Mouse (Mus musculus) forebrain, embryonic 15.5 days (tissue): Measurements from ENCODE around the gene Fkbp14. TPM values are rescaled to one million over a fixed set of nuclear protein-coding genes. Genes with fewer than 3 reads are reported as not detected.
A peak's percentile ranks its signal among the peaks of the same experiment; 100 is the strongest.

Experiments
- ATAC-seq: fragments of 200-750 bp; cut with Nextera tagmentation; replicated peaks from 2 replicates; pipeline ENCODE4 v1.8.0; 2017; ENCODE audit warnings: mild to moderate bottlenecking, moderate TSS enrichment, moderate library complexity
- H3K27ac ChIP-seq: fragments of 300-500 bp; sonication (generic); replicated peaks from 2 replicates; pipeline ENCODE4 v1.5.1; 2015; ENCODE audit warnings: mild to moderate bottlenecking, inconsistent platforms
- H3K27me3 ChIP-seq: fragments of 300-500 bp; sonication (generic); 2 replicates; pipeline ENCODE4 v1.6.1; 2015; ENCODE audit warnings: inconsistent platforms
- H3K36me3 ChIP-seq: fragments of 300-500 bp; sonication (generic); 2 replicates; pipeline ENCODE4 v1.6.1; 2015; ENCODE audit warnings: mild to moderate bottlenecking, inconsistent platforms
- H3K4me1 ChIP-seq: fragments of 300-500 bp; sonication (generic); 2 replicates; pipeline ENCODE4 v1.6.1; 2015; ENCODE audit warnings: inconsistent platforms
- H3K4me2 ChIP-seq: fragments of 300-500 bp; sonication (generic); replicated peaks from 2 replicates; pipeline ENCODE4 v1.6.1; 2015; ENCODE audit warnings: mild to moderate bottlenecking, inconsistent platforms
- H3K4me3 ChIP-seq: fragments of 300-500 bp; sonication (generic); 2 replicates; pipeline ENCODE4 v1.5.1; 2015; ENCODE audit warnings: mild to moderate bottlenecking, inconsistent platforms
- H3K9ac ChIP-seq: fragments of 300-500 bp; sonication (generic); replicated peaks from 2 replicates; pipeline ENCODE4 v1.6.1; 2015; ENCODE audit warnings: mild to moderate bottlenecking, inconsistent platforms
- H3K9me3 ChIP-seq: fragments of 300-500 bp; sonication (generic); 2 replicates; pipeline ENCODE4 v1.6.1; 2016; ENCODE audit warnings: inconsistent platforms
- WGBS: fragments of 180-500 bp; shearing (Covaris S2); methylation state at CpG from one replicate; pipeline ENCODE4 v1.1.7; 2015; ENCODE audit warnings: mixed read lengths; 5-methylcytosine and 5-hydroxymethylcytosine counted together
- polyA plus RNA-seq: library from polyadenylated mRNA; unstranded; fragments of >200 nt; fragmentation: Nextera tagmentation; extraction: Ambion mirVana; gene quantifications from 2 replicates; pipeline ENCODE4 v1.2.1, GENCODE M21; 2015

The Fkbp14 gene
- polyA plus RNA-seq, 1 experiment from 2014 or later, result 7.4 TPM

DNA sequence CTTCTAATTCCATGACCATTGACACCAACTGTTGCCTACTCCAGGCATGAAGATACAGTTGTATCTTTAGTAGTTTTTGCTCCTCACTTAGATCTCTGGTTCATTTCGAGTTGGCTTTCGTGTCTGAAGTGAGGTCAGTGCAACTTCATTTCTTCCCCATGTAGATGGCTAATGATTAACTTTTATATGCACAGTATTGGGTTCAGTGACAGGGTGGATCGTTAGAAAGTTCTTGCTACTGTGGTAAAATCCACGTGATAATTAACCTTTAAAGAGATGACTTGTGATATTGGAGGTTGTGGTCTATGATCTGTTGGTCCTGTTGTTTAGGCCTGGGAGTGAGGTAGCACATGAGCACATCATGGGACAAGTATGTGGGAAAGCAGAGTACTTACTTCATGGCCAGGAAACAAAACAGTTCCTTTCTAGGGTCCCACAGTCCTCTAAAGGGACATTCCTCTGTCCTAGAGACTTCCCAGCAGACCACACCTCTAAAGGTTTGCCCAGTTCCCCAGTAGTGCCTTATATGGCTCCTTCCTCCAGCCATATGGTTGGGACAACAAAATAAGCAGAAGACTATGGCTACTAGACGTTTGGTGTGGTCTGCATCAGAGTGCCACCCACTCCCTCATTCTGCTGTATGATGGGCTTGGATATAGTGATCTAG is 3.7 kb upstream of the Fkbp14 start:
- H3K27me3 ChIP-seq, result no peaks in the 10 kb centered on the region
- no peak overlapping the region for H3K4me2 ChIP-seq
- WGBS, result 87% methylated on average over 5 of the region's 5 CpGs
- H3K36me3 ChIP-seq, result no peaks in the 10 kb centered on the region
- peaks cover 17% of the 10 kb centered on the region for H3K4me1 ChIP-seq
- no peaks in the 10 kb centered on the region for H3K9me3 ChIP-seq
- no peak overlapping the region for H3K27ac ChIP-seq
- no peak overlapping the region for H3K9ac ChIP-seq
- no peak for ATAC-seq
- no peak overlapping the region for H3K4me3 ChIP-seq

DNA sequence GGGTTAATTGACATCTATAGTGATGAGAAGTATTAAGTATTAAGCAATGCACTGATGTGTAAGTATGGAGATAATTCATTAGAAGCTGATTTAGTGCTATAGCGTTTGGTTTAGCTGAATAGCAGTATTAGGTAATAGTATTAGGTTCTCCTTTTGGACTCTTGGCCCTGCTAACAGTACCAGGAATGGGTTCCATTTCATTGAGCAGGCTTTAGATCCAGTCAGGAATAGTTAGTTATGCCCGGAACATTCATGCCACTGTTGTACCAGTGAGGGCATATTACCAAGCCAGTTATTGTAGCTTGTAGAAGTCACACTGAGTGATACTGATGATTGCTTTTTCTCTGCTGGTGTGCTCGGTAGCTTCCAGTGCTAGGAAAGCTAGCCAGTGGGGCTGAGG is 603 bp upstream of the Fkbp14 start:
- H3K9me3 ChIP-seq, result no peaks in the 10 kb centered on the region
- H3K4me3 ChIP-seq, result no peak overlapping the region
- 89% methylated on average over 3 of the region's 3 CpGs for WGBS
- no peaks in the 10 kb centered on the region for H3K27me3 ChIP-seq
- no peak overlapping the region for H3K9ac ChIP-seq
- no peak overlapping the region for H3K27ac ChIP-seq
- no peaks in the 10 kb centered on the region for H3K36me3 ChIP-seq
- ATAC-seq, result no peak
- H3K4me2 ChIP-seq, result no peak overlapping the region
- H3K4me1 ChIP-seq, result peaks cover 35% of the 10 kb centered on the region

DNA sequence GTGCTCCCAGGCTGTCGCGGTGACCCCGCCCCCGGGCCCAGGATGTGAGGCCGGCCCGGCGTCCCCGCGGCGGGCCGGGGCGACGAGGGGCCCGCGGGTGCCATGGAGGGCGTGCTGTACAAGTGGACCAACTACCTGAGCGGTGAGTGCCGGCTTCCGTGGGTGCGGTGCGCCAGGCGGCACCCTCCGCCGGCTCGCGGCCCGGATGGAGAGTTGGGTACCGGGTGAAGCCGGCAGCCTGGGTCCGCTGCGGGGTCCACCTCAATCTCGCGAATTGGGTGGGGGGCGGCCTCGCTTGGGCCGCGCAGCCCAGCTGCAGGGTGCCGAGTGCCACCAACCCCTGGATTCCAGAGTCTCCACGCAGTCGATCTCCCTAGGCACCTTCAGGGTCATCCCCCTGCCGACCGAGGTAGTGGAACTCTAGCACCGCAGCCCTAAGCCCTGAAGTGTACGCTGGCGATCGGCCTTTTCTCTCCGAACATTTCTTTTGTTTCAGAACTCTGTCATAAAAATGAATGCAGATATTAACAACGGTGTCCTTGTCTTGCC is 1.7 kb downstream of the Fkbp14 start:
- peak overlapping the region; percentile 68 for H3K4me2 ChIP-seq
- H3K9me3 ChIP-seq, result no peaks in the 10 kb centered on the region
- no peak; the same call in 1 of the 2 replicates for ATAC-seq
- H3K4me1 ChIP-seq, result peaks cover 48% of the 10 kb centered on the region
- H3K27me3 ChIP-seq, result no peaks in the 10 kb centered on the region
- H3K36me3 ChIP-seq, result no peaks in the 10 kb centered on the region
- WGBS, result under 1% methylated on average over 47 of the region's 48 CpGs
- H3K27ac ChIP-seq, result peak overlapping the region; percentile 69
- H3K4me3 ChIP-seq, result peak overlapping the region; percentile 93
- H3K9ac ChIP-seq, result peak overlapping the region; percentile 83

DNA sequence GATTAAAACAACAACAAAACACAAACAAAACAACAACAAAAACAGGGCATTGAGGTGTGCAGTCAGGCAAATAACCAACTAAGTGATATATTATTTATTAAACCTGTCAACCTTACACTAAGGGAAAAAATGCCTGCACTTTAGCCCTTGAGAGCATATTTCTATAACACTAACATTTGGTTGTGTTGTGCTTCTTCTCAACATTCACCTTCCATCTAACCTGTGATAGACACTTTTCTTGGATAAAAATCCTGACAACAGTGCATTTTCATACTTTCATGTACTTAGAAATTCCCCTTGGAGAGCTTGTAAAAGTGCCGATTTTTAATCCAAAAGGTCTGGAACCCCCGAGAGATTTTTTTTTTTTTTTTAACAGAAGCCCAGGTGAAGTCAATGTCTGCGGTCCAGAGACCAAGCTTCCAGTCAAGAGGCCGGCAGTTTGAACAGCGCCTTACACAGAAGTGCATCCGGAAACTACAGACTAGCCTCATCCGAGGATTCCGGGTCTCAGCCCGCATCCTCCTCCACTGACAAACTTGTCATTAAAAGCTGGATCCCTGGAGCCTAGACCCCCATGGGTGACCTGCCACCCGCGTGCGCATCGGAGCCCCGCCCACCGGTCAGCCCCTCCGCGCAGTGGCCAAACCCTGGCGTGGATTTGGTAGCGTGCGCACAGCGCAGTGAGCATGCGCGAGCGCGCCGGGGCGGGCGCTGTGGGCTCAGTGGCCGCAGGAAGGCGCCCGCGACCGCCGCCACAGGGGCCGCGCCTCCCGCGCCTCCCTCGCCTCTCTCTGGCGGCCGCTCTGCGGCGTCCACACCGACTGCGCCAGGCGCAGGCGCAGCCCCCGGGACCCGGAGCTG is 2.4 kb downstream of the Fkbp14 start, which contains the start of gene Plekha8:
Gene Plekha8, plus strand, starts transcription at position 643 of the 861 bp plus-strand sequence.
- H3K9ac ChIP-seq, result peak within 1 kb of the TSS; percentile 83
- peaks cover 48% of the 10 kb centered on the region for H3K4me1 ChIP-seq
- H3K27me3 ChIP-seq, result no peaks in the 10 kb centered on the region
- no peaks in the 10 kb centered on the region for H3K36me3 ChIP-seq
- peak within 1 kb of the TSS; percentile 69 for H3K27ac ChIP-seq
- WGBS, result under 1% methylated on average over 39 of the region's 49 CpGs
- peak within 1 kb of the TSS; percentile 68 for H3K4me2 ChIP-seq
- peak; percentile 93 for ATAC-seq
- peak within 1 kb of the TSS; percentile 93 for H3K4me3 ChIP-seq
- H3K9me3 ChIP-seq, result no peaks in the 10 kb centered on the region

DNA sequence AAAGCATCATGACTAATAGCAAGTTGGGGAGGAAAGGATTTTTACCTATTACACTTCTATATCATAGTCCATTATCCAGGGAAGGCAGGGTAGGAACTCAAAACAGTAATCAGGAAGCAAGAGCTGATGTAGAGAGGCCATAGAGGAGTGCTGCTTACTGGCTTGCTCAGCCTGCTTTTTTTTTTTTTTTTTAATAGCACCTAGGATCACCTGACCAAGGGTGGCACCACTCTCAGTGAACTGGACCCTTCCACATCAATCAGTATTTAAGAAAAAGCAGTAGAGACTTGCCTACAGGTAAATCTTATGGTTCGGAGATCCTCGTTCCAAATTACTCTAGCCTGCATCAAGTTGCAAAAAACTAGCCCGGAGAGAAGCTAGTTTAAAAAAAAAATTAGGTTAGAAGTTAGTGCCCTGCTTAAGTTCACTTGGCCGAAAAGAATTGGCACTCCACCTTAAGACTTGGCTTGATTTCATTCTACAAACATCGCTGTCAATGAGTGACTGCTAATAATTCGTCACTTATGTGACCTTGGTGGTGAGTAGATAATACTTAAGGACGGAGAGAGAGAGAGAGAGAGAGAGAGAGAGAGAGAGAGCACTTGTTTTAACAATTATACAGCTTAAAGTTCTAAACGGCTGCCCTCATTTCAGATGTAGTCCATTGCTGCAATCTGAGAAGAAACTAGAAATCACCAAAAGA is 3.2 kb downstream of the Fkbp14 start:
- Histone ChIP-seq H3K9ac (peak overlapping the region; percentile 58; the same call in 1 of the 2 replicates), H3K4me3 (peak overlapping the region; percentile 93), H3K36me3 (no peaks in the 10 kb centered on the region), H3K27ac (peak overlapping the region; percentile 68), H3K9me3 (no peaks in the 10 kb centered on the region), H3K4me1 (peaks cover 48% of the 10 kb centered on the region), H3K4me2 (peak overlapping the region; percentile 54), H3K27me3 (no peaks in the 10 kb centered on the region)
- ATAC-seq, result no peak
- 56% methylated on average over 8 of the region's 8 CpGs for WGBS

DNA sequence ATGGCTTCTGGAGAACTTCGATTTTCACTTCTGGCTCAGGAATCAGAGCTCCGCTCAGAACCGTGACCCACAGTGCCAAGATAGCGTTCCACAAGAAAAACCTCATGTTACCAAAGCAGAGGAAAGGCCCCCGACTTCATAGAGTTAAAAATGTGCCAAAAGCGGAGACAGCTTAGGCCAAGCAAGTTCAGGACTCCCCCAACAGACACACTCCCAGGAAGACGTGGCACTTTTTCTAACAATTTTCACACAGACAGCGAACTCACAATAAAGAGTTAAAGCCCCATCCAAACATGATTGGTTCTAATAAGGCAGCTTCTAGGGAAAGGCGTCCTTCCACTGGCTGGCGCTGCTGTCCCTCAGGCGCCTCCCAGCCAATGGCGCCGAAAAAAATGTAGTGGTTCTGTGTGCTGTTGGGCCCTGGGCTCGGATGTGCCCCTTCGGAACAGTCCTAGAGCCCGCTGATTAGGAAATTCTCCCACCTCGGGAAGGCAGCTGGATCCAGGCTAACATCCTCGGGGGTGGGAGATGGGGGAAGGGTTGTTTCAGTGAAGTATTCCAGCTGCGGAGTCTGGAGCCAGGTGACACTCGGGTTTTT is 4.1 kb downstream of the Fkbp14 start:
- Histone ChIP-seq H3K27me3 (no peaks in the 10 kb centered on the region), H3K27ac (peak overlapping the region; percentile 68), H3K4me1 (peaks cover 48% of the 10 kb centered on the region), H3K4me2 (peak overlapping the region; percentile 54), H3K9me3 (no peaks in the 10 kb centered on the region), H3K36me3 (no peaks in the 10 kb centered on the region), H3K4me3 (peak overlapping the region; percentile 55), H3K9ac (peak overlapping the region; percentile 58)
- peak; percentile 93 for ATAC-seq
- under 1% methylated on average over 20 of the region's 20 CpGs for WGBS

DNA sequence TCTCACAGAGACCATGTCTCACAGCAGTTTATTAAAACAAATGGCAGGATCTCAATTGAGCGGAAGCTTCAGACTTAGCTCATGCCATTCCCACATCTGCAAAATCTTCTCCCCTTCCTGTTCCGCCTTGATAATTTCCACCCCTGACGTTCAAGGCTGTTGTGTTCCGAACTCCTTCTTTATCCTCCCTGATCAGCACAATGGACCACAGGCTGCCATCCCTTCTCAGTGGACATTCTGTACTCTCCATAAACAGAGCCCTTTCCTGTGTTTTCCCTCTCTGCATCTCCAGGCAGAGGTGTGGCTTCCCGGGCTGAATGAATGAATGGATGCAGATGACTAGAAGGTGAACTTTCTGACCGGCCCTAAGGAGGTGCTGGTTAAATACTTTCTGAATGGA is 5.3 kb downstream of the Fkbp14 start:
- Histone ChIP-seq H3K4me1 (peaks cover 40% of the 10 kb centered on the region), H3K4me2 (peak overlapping the region; percentile 14; the same call in 1 of the 2 replicates), H3K36me3 (no peaks in the 10 kb centered on the region), H3K4me3 (peak overlapping the region; percentile 2; the same call in 1 of the 2 replicates), H3K9me3 (no peaks in the 10 kb centered on the region), H3K9ac (no peak overlapping the region), H3K27ac (no peak overlapping the region), H3K27me3 (no peaks in the 10 kb centered on the region)
- 32% methylated on average over 6 of the region's 6 CpGs for WGBS
- ATAC-seq, result no peak

DNA sequence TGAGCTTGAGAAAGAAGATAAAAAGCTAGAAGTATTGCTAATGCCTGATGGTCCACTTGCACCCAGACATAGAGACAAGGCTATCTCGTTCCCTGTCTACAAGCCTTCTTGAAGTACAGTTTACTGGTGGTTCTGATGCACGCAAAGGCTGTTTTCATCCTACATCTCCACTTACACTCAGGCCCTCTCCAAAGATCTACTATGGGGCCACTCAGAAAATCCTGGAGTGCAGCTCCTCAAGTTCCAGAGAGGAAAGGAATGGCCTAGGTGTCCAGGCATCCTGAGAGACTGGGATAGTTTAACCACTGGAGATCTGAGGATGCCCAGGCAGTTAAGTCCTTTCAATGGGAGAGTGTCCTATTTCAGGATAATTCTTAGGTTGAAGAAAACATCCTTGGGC is 6.4 kb downstream of the Fkbp14 start:
- Histone ChIP-seq H3K4me1 (peaks cover 29% of the 10 kb centered on the region), H3K4me3 (no peak overlapping the region), H3K36me3 (no peaks in the 10 kb centered on the region), H3K27ac (no peak overlapping the region), H3K27me3 (no peaks in the 10 kb centered on the region), H3K4me2 (no peak overlapping the region), H3K9me3 (no peaks in the 10 kb centered on the region), H3K9ac (no peak overlapping the region)
- 95% methylated on average over 2 of the region's 2 CpGs for WGBS
- ATAC-seq, result no peak

DNA sequence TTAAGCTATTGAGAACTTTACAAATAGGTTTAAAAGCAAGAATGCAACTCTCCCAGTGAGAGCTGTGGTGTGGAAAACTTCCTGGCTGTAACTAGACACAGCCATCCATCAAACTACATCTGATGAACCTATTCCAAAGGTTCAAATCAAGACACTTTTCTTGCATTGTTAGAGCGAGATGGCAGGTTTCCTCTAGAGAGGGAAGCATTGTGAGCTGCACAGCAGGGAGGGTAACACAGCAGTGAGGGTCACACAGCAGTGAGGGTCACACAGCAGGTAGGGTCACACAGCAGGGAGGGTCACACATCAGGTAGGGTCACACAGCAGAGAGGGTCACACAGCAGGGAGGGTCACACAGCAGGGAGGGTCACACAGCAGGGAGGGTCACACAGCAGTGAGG is 8.9 kb downstream of the Fkbp14 start:
- WGBS, result 36% methylated on average over 1 of the region's 1 CpGs
- no peak overlapping the region for H3K4me3 ChIP-seq
- H3K36me3 ChIP-seq, result no peaks in the 10 kb centered on the region
- H3K27ac ChIP-seq, result no peak overlapping the region
- no peaks in the 10 kb centered on the region for H3K27me3 ChIP-seq
- peaks cover 13% of the 10 kb centered on the region for H3K4me1 ChIP-seq
- no peak for ATAC-seq
- H3K9me3 ChIP-seq, result no peaks in the 10 kb centered on the region
- H3K9ac ChIP-seq, result no peak overlapping the region
- no peak overlapping the region for H3K4me2 ChIP-seq

DNA sequence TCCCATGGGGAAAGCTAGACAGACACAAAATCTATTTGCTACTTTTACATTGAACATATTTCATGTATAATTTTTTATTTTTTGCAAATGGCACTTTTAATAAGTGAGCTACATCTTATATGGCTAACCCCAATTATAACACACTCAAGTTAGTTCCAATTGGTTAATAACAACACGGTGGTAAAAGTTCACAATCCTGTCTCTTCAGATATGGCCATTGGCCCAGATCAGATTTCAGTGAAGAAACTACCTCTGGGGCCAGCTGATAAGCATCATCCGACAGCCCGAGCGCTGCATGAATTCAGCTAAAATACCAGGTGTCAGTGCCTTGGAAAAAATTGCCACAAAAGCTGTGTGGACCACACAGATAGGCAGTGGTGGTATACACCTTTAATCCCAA is 9.4 kb downstream of the Fkbp14 start:
- Histone ChIP-seq H3K9me3 (no peaks in the 10 kb centered on the region), H3K4me2 (no peak overlapping the region), H3K9ac (no peak overlapping the region), H3K27ac (no peak overlapping the region), H3K27me3 (no peaks in the 10 kb centered on the region), H3K4me1 (peaks cover 13% of the 10 kb centered on the region), H3K36me3 (no peaks in the 10 kb centered on the region), H3K4me3 (no peak overlapping the region)
- no peak for ATAC-seq
- 83% methylated on average over 4 of the region's 4 CpGs for WGBS

DNA sequence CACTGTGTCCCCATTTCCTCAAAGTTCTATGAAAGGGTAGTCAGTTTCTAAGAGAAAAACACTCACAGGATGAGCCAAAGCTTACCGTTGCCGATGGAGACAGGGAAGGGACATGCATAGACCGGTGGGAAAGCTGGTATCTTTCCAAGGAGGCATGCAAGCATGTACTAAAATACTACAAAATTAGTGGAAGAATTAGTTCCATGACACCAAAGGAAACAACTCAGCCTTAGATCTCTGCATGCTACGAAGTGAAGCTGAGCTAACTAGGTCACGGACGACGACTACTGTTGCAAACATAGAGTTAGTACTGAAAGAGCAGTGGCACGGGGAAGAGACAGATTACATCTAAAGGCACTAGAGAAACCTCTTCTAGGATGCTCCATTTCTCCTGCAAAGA is 10.2 kb downstream of the Fkbp14 start:
- 74% methylated on average over 8 of the region's 8 CpGs for WGBS
- ATAC-seq, result no peak

More for the DNA sequence above, 10.2 kb downstream of the Fkbp14 start:
- H3K4me2 ChIP-seq, result no peak overlapping the region
- H3K4me3 ChIP-seq, result no peak overlapping the region
- no peak overlapping the region for H3K9ac ChIP-seq
- no peaks in the 10 kb centered on the region for H3K9me3 ChIP-seq
- H3K4me1 ChIP-seq, result peaks cover 7% of the 10 kb centered on the region; the same call in 1 of the 2 replicates
- no peaks in the 10 kb centered on the region for H3K27me3 ChIP-seq
- H3K27ac ChIP-seq, result no peak overlapping the region
- no peaks in the 10 kb centered on the region for H3K36me3 ChIP-seq
